Mouse (Mus musculus) kidney, postnatal 0 days (tissue): ENCODE measurements around the gene Gpr157. TPM values are rescaled to one million over a fixed set of nuclear protein-coding genes. Genes with fewer than 3 reads are reported as not detected.

Experiments
- ATAC-seq: fragments of 200-750 bp; cut with Nextera tagmentation; replicated peaks from 2 replicates; pipeline ENCODE4 v1.8.0; 2017; ENCODE audit warnings: low read depth, moderate number of reproducible peaks, moderate TSS enrichment, moderate library complexity; ENCODE audit not compliant: low FRiP score
- DNase-seq: peaks from one replicate; pipeline ENCODE4 v3.0.0-alpha.2; 2016; ENCODE audit warnings: low spot score
- H3K27ac ChIP-seq: fragments of 300-500 bp; sonication (generic); 2 replicates; pipeline ENCODE4 v1.5.1; 2014; ENCODE audit warnings: mild to moderate bottlenecking
- H3K27me3 ChIP-seq: fragments of 300-500 bp; sonication (generic); 2 replicates; pipeline ENCODE4 v1.6.1; 2014; ENCODE audit warnings: low read length, mixed read lengths; ENCODE audit not compliant: insufficient read depth
- H3K36me3 ChIP-seq: fragments of 300-500 bp; sonication (generic); 2 replicates; pipeline ENCODE4 v1.6.1; 2014; ENCODE audit warnings: low read length, mixed read lengths; ENCODE audit not compliant: insufficient read depth
- H3K4me1 ChIP-seq: fragments of 300-500 bp; sonication (generic); replicated peaks from 2 replicates; pipeline ENCODE4 v1.6.1; 2014; ENCODE audit warnings: antibody characterized with exemption, low read length, mixed read lengths; ENCODE audit not compliant: insufficient read depth
- H3K4me2 ChIP-seq: fragments of 300-500 bp; sonication (generic); 2 replicates; pipeline ENCODE4 v1.6.1; 2014; ENCODE audit warnings: mild to moderate bottlenecking, low read length, moderate library complexity, mixed read lengths
- H3K4me3 ChIP-seq: fragments of 300-500 bp; sonication (generic); replicated peaks from 2 replicates; pipeline ENCODE4 v1.5.1; 2014; ENCODE audit warnings: low read depth, low read length
- H3K9ac ChIP-seq: fragments of 300-500 bp; sonication (generic); 2 replicates; pipeline ENCODE4 v1.6.1; 2014; ENCODE audit warnings: low read depth, low read length
- H3K9me3 ChIP-seq: fragments of 300-500 bp; sonication (generic); replicated peaks from 2 replicates; pipeline ENCODE4 v1.6.1; 2016; ENCODE audit warnings: low read length, inconsistent platforms, mixed read lengths
- CTCF ChIP-seq: IDR thresholded peaks from 2 replicates; pipeline ENCODE4 v1.5.1; 2016; ENCODE audit warnings: antibody characterized with exemption, low read depth, mild to moderate bottlenecking, moderate library complexity
- WGBS: fragments of 180-500 bp; shearing (Covaris S2); extraction: QIAGEN DNeasy Blood & Tissue Kit; methylation state at CpG from one replicate; pipeline ENCODE4 v1.1.7; 2014; 5-methylcytosine and 5-hydroxymethylcytosine counted together
- polyA plus RNA-seq: library from polyadenylated mRNA; unstranded; fragments of >200 nt; fragmentation: Nextera tagmentation; extraction: Ambion mirVana; gene quantifications from 2 replicates; pipeline ENCODE4 v1.2.1, GENCODE M21; 2015

The Gpr157 gene
- polyA plus RNA-seq, 1 experiment from 2014 or later, result 0.18 TPM

DNA sequence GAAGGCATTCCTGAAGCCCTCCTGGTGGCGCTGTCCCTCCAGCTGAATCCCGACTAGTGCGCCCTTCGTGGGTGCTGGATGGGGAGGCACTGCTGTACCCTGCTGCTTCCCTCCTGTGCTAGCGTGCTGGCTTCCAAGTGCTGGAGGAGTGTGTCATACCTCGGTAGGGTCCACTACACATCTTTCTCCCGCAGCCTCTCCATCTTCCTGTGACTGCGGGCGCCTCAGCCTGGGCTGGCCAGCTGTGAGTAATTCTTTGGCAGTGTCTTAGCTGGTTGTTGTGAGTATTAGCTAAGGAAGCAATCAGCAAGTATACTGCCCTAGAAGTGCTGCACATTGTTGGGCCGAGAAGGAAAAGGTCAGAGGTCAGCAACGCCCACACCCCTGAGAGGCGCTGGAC is 18.9 kb upstream of the Gpr157 start:
- WGBS, result 58% methylated on average over 12 of the region's 12 CpGs
- Histone ChIP-seq H3K9me3 (no peaks in the 10 kb centered on the region), H3K4me1 (no peaks in the 10 kb centered on the region), H3K27ac (no peak overlapping the region), H3K4me3 (no peak overlapping the region), H3K9ac (no peak overlapping the region), H3K4me2 (no peak overlapping the region), H3K27me3 (no peaks in the 10 kb centered on the region), H3K36me3 (no peaks in the 10 kb centered on the region)
- ATAC-seq (no peak), DNase-seq (no peak)
- TF ChIP-seq CTCF, result no peak

DNA sequence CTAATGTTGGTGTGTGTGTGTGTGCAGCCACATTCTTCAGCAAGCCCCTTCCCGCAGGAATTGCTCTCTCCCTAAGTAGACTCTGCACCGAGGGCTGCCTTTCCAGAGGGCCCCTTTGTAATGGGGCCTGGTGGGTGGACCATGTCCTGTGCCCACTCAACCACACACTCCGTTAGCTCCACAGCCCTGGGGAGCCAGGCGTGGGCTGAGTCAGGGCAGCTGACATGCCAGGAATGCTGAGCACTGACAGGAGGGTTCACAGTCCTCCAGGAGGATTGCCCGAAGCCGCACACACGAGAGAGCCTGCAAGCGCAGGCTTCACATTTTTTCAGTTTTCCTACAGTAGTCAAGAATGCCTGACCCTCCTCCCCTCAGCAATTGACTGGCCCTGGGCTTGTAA is 17.0 kb upstream of the Gpr157 start:
- Histone ChIP-seq H3K27ac (0 out of 2 replicates have a peak overlapping the region, but pooled peaks have one; percentile 36), H3K36me3 (no peaks in the 10 kb centered on the region), H3K27me3 (no peaks in the 10 kb centered on the region), H3K4me2 (no peak overlapping the region), H3K4me1 (no peaks in the 10 kb centered on the region), H3K4me3 (no peak overlapping the region), H3K9ac (no peak overlapping the region), H3K9me3 (no peaks in the 10 kb centered on the region)
- 14% methylated on average over 8 of the region's 8 CpGs for WGBS
- peak; percentile 91 for ATAC-seq
- peak; percentile 64 for DNase-seq
- no peak for TF ChIP-seq CTCF

DNA sequence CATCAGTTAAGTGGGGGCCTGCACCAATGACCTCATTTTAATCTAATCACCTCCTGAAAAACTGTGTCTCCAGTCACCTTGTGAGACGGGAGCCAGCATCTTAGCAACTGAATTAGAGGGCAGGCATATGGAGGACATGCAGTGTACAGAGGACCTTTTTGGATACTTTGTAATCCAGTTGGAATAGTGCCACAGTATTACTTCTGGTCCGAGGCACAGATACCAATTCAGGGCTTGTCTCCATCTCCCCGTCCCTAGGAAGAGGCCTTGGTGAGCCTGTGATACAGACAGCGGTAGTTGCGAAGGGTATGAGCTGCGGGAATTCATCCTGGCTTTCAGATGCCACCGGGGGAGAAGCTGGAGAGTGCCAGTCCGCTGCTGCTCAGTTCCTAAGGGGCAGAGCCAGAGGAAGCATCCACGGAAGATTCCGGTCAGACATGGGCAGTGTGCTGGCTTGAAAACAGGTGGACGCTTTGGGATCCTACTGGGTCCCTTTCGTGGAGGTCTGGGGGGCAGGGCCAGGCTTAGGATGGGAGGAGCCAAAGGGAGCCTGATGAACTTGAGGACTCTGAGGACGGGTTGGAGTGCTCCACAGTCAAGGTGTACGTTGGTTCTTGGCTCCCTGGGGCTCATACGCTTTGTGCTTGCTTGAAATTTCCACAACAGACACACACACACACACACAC is 14.6 kb upstream of the Gpr157 start:
- H3K4me3 ChIP-seq, result no peak overlapping the region

GRCm38 (mm10) chr4:150073102-150073473 is 14.1 kb upstream of the Gpr157 start:
- DNase-seq (peak; percentile 65), ATAC-seq (no peak)
- 11% methylated on average over 8 of the region's 8 CpGs for WGBS
- H3K4me3 ChIP-seq, result no peak overlapping the region
- no peak overlapping the region for H3K9ac ChIP-seq
- H3K4me1 ChIP-seq, result no peaks in the 10 kb centered on the region
- no peak overlapping the region for H3K27ac ChIP-seq
- H3K36me3 ChIP-seq, result no peaks in the 10 kb centered on the region
- H3K4me2 ChIP-seq, result no peak overlapping the region
- H3K27me3 ChIP-seq, result no peaks in the 10 kb centered on the region
- H3K9me3 ChIP-seq, result no peaks in the 10 kb centered on the region
- TF ChIP-seq CTCF, result peak; percentile 87

More for the DNA sequence above, 14.6 kb upstream of the Gpr157 start:
- Histone ChIP-seq H3K9me3 (no peaks in the 10 kb centered on the region), H3K36me3 (no peaks in the 10 kb centered on the region), H3K4me1 (no peaks in the 10 kb centered on the region), H3K9ac (no peak overlapping the region), H3K27me3 (no peaks in the 10 kb centered on the region), H3K4me2 (no peak overlapping the region), H3K27ac (no peak overlapping the region)
- ATAC-seq (no peak), DNase-seq (no peak)
- 63% methylated on average over 15 of the region's 15 CpGs for WGBS
- TF ChIP-seq CTCF, result no peak

GRCm38 (mm10) chr4:150075350-150075749 is 11.8 kb upstream of the Gpr157 start:
- TF ChIP-seq CTCF, result no peak
- DNase-seq (no peak), ATAC-seq (no peak)

GRCm38 (mm10) chr4:150076147-150076546 is 11.0 kb upstream of the Gpr157 start:
- no peaks in the 10 kb centered on the region for H3K9me3 ChIP-seq
- H3K9ac ChIP-seq, result no peak overlapping the region
- no peaks in the 10 kb centered on the region for H3K36me3 ChIP-seq
- 46% methylated on average over 18 of the region's 18 CpGs for WGBS
- no peaks in the 10 kb centered on the region for H3K27me3 ChIP-seq
- no peaks in the 10 kb centered on the region for H3K4me1 ChIP-seq
- DNase-seq (no peak), ATAC-seq (no peak)
- no peak overlapping the region for H3K4me2 ChIP-seq
- no peak for TF ChIP-seq CTCF
- H3K4me3 ChIP-seq, result no peak overlapping the region
- H3K27ac ChIP-seq, result no peak overlapping the region

More at GRCm38 (mm10) chr4:150075350-150075749, 11.8 kb upstream of the Gpr157 start:
- Histone ChIP-seq H3K4me3 (no peak overlapping the region), H3K4me1 (no peaks in the 10 kb centered on the region), H3K9ac (no peak overlapping the region), H3K4me2 (no peak overlapping the region), H3K9me3 (no peaks in the 10 kb centered on the region), H3K27ac (no peak overlapping the region), H3K27me3 (no peaks in the 10 kb centered on the region), H3K36me3 (no peaks in the 10 kb centered on the region)
- 82% methylated on average over 7 of the region's 7 CpGs for WGBS

DNA sequence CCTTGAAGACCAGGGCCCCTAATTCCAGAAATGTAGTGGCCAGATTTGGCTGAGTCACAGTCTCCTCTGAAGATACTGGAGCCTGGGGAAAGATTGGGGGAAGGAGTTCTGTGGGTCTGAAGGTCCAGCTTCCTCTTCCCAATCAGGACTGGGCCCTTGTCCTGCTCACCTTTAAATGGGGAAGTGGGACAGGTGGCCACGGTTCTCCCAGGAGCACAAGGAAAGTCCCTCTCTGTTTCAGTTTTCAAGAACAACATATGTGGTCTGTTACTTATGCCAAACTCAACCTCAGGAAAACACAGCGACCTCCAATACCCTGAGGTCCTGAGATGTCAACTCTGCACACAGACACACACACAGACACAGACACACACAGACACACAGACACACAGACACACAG is 8.5 kb upstream of the Gpr157 start:
- no peak for TF ChIP-seq CTCF
- H3K4me1 ChIP-seq, result no peaks in the 10 kb centered on the region
- no peak for ATAC-seq
- DNase-seq, result no peak
- no peaks in the 10 kb centered on the region for H3K9me3 ChIP-seq
- WGBS, result 78% methylated on average over 2 of the region's 2 CpGs
- no peak overlapping the region for H3K27ac ChIP-seq
- no peak overlapping the region for H3K9ac ChIP-seq
- no peaks in the 10 kb centered on the region for H3K27me3 ChIP-seq
- no peaks in the 10 kb centered on the region for H3K36me3 ChIP-seq
- H3K4me2 ChIP-seq, result no peak overlapping the region
- H3K4me3 ChIP-seq, result no peak overlapping the region
